Mouse (Mus musculus): ENCODE results near the gene Rreb1. TPM values are rescaled to one million over a fixed set of nuclear protein-coding genes. Genes with fewer than 3 reads are reported as not detected.
"Not testable (repeated sequence)": the region's sequence is repeated elsewhere in the genome, so short reads cannot be mapped to it uniquely, and the experiment has no call there.

Gene Rreb1
- polyA plus RNA-seq, 1 experiment from 2014 or later: 11.4 TPM

- ATAC-seq (ENCODE audit: low FRiP score, low read depth): no peak
- no peak overlapping the region for H3K9ac ChIP-seq
- H3K36me3 ChIP-seq: peaks cover 2% of the 10 kb centered on the region
- H3K4me1 ChIP-seq: peaks cover 46% of the 10 kb centered on the region
- H3K4me2 ChIP-seq (replicated peaks): no peak overlapping the region
- H3K27me3 ChIP-seq: no peaks in the 10 kb centered on the region
- no peaks in the 10 kb centered on the region for H3K9me3 ChIP-seq
- WGBS: 69% methylated on average over 8 of the region's 8 CpGs
- H3K4me3 ChIP-seq: no peak overlapping the region
- no peak overlapping the region for H3K27ac ChIP-seq
Observed at GRCm38 (mm10) chr13:37833500-37833899, 55.3 kb downstream of the Rreb1 start.

GRCm38 (mm10) chr13:37835296-37835695 is 57.1 kb downstream of the Rreb1 start:
- Histone ChIP-seq H3K4me3 (no peak overlapping the region), H3K9me3 (no peaks in the 10 kb centered on the region), H3K4me2 (replicated peaks) (no peak overlapping the region), H3K9ac (no peak overlapping the region), H3K36me3 (peaks cover 8% of the 10 kb centered on the region), H3K27ac (no peak overlapping the region), H3K27me3 (no peaks in the 10 kb centered on the region), H3K4me1 (peaks cover 37% of the 10 kb centered on the region)
- no peak for ATAC-seq (ENCODE audit: low FRiP score, low read depth)
- WGBS: 85% methylated on average over 1 of the region's 1 CpGs

- H3K9me3 ChIP-seq; H3K4me3 ChIP-seq; H3K27me3 ChIP-seq; H3K4me2 ChIP-seq (replicated peaks); H3K27ac ChIP-seq; ATAC-seq (ENCODE audit: low FRiP score, low read depth); H3K36me3 ChIP-seq; H3K9ac ChIP-seq: not testable (repeated sequence)
- H3K4me1 ChIP-seq: peaks cover 32% of the 10 kb centered on the region
- WGBS: 93% methylated on average over 9 of the region's 9 CpGs
Observed at GRCm38 (mm10) chr13:37835811-37836210, 57.6 kb downstream of the Rreb1 start.

GRCm38 (mm10) chr13:37837372-37837771 is 59.2 kb downstream of the Rreb1 start:
- H3K27ac ChIP-seq: no peak overlapping the region
- no peaks in the 10 kb centered on the region for H3K27me3 ChIP-seq
- no peak overlapping the region for H3K4me3 ChIP-seq
- 52% methylated on average over 3 of the region's 3 CpGs for WGBS
- H3K36me3 ChIP-seq: peaks cover 8% of the 10 kb centered on the region
- no peaks in the 10 kb centered on the region for H3K9me3 ChIP-seq
- no peak overlapping the region for H3K4me2 ChIP-seq (replicated peaks)
- H3K9ac ChIP-seq: no peak overlapping the region
- ATAC-seq (ENCODE audit: low FRiP score, low read depth): no peak
- H3K4me1 ChIP-seq: peaks cover 16% of the 10 kb centered on the region

- Histone ChIP-seq H3K9ac (no peak overlapping the region), H3K4me3 (no peak overlapping the region), H3K36me3 (peaks cover 8% of the 10 kb centered on the region), H3K27ac (no peak overlapping the region), H3K4me1 (peaks cover 5% of the 10 kb centered on the region), H3K27me3 (no peaks in the 10 kb centered on the region), H3K4me2 (replicated peaks) (no peak overlapping the region), H3K9me3 (no peaks in the 10 kb centered on the region)
- ATAC-seq (ENCODE audit: low FRiP score, low read depth): no peak
- 88% methylated on average over 18 of the region's 18 CpGs for WGBS
Observed at GRCm38 (mm10) chr13:37838260-37839183, 60.3 kb downstream of the Rreb1 start.

- no peak for ATAC-seq (ENCODE audit: low FRiP score, low read depth)
Observed at GRCm38 (mm10) chr13:37843241-37843640, 65.0 kb downstream of the Rreb1 start.

GRCm38 (mm10) chr13:37843844-37844243 is 65.6 kb downstream of the Rreb1 start:
- no peak overlapping the region for H3K4me2 ChIP-seq (replicated peaks)
- 73% methylated on average over 10 of the region's 10 CpGs for WGBS
- H3K9me3 ChIP-seq: no peaks in the 10 kb centered on the region
- H3K27ac ChIP-seq: no peak overlapping the region
- H3K4me3 ChIP-seq: no peak overlapping the region
- peaks cover 32% of the 10 kb centered on the region for H3K4me1 ChIP-seq
- H3K9ac ChIP-seq: no peak overlapping the region
- no peaks in the 10 kb centered on the region for H3K27me3 ChIP-seq
- no peak for ATAC-seq (ENCODE audit: low FRiP score, low read depth)
- peaks cover 3% of the 10 kb centered on the region; the same call in 1 of the 2 replicates for H3K36me3 ChIP-seq

More at GRCm38 (mm10) chr13:37843241-37843640, 65.0 kb downstream of the Rreb1 start:
- no peak overlapping the region for H3K9ac ChIP-seq
- peaks cover 32% of the 10 kb centered on the region for H3K4me1 ChIP-seq
- no peaks in the 10 kb centered on the region for H3K9me3 ChIP-seq
- WGBS: 83% methylated on average over 7 of the region's 7 CpGs
- peaks cover 8% of the 10 kb centered on the region for H3K36me3 ChIP-seq
- H3K27me3 ChIP-seq: no peaks in the 10 kb centered on the region
- no peak overlapping the region for H3K27ac ChIP-seq
- no peak overlapping the region for H3K4me2 ChIP-seq (replicated peaks)
- H3K4me3 ChIP-seq: no peak overlapping the region

GRCm38 (mm10) chr13:37845156-37845555 is 67.0 kb downstream of the Rreb1 start:
- peaks cover 32% of the 10 kb centered on the region for H3K4me1 ChIP-seq
- peak; percentile 44; the same call in 1 of the 2 replicates for ATAC-seq (ENCODE audit: low FRiP score, low read depth)
- no peaks in the 10 kb centered on the region for H3K27me3 ChIP-seq
- 58% methylated on average over 3 of the region's 3 CpGs for WGBS
- no peak overlapping the region for H3K4me3 ChIP-seq
- peak overlapping the region; percentile 61 for H3K27ac ChIP-seq
- no peak overlapping the region for H3K4me2 ChIP-seq (replicated peaks)
- H3K36me3 ChIP-seq: no peaks in the 10 kb centered on the region
- H3K9me3 ChIP-seq: no peaks in the 10 kb centered on the region
- no peak overlapping the region for H3K9ac ChIP-seq

GRCm38 (mm10) chr13:37845641-37846040 is 67.4 kb downstream of the Rreb1 start:
- Histone ChIP-seq H3K4me2 (replicated peaks) (no peak overlapping the region), H3K27me3 (no peaks in the 10 kb centered on the region), H3K36me3 (no peaks in the 10 kb centered on the region), H3K9ac (no peak overlapping the region), H3K9me3 (no peaks in the 10 kb centered on the region), H3K4me1 (peaks cover 32% of the 10 kb centered on the region), H3K4me3 (no peak overlapping the region), H3K27ac (no peak overlapping the region)
- 63% methylated on average over 7 of the region's 7 CpGs for WGBS
- no peak for ATAC-seq (ENCODE audit: low FRiP score, low read depth)

GRCm38 (mm10) chr13:37846507-37846906 is 68.3 kb downstream of the Rreb1 start:
- Histone ChIP-seq H3K27ac (no peak overlapping the region), H3K4me1 (peaks cover 32% of the 10 kb centered on the region), H3K36me3 (no peaks in the 10 kb centered on the region), H3K27me3 (no peaks in the 10 kb centered on the region), H3K4me2 (replicated peaks) (no peak overlapping the region), H3K9me3 (no peaks in the 10 kb centered on the region), H3K4me3 (no peak overlapping the region), H3K9ac (no peak overlapping the region)
- no peak for ATAC-seq (ENCODE audit: low FRiP score, low read depth)
- 63% methylated on average over 11 of the region's 11 CpGs for WGBS

- WGBS: 72% methylated on average over 9 of the region's 9 CpGs
- no peak overlapping the region for H3K4me2 ChIP-seq (replicated peaks)
- peaks cover 32% of the 10 kb centered on the region for H3K4me1 ChIP-seq
- no peak for ATAC-seq (ENCODE audit: low FRiP score, low read depth)
- H3K36me3 ChIP-seq: no peaks in the 10 kb centered on the region
- no peaks in the 10 kb centered on the region for H3K9me3 ChIP-seq
- no peaks in the 10 kb centered on the region for H3K27me3 ChIP-seq
- H3K9ac ChIP-seq: no peak overlapping the region
- H3K27ac ChIP-seq: peak overlapping the region; percentile 44; the same call in 1 of the 2 replicates
- H3K4me3 ChIP-seq: no peak overlapping the region
Observed at GRCm38 (mm10) chr13:37846962-37847570, 68.9 kb downstream of the Rreb1 start.

GRCm38 (mm10) chr13:37847601-37848358 is 69.6 kb downstream of the Rreb1 start:
- ATAC-seq (ENCODE audit: low FRiP score, low read depth): no peak
- Histone ChIP-seq H3K9me3 (no peaks in the 10 kb centered on the region), H3K4me3 (no peak overlapping the region), H3K4me1 (peaks cover 38% of the 10 kb centered on the region), H3K27me3 (no peaks in the 10 kb centered on the region), H3K9ac (no peak overlapping the region), H3K27ac (peak overlapping the region; percentile 44; the same call in 1 of the 2 replicates), H3K4me2 (replicated peaks) (no peak overlapping the region), H3K36me3 (no peaks in the 10 kb centered on the region)
- WGBS: 61% methylated on average over 17 of the region's 17 CpGs

Measured in limb, embryonic 13.5 days (tissue).